21 mouse cellular contexts compared by ENCODE assay signal in the genomic region with DNA sequence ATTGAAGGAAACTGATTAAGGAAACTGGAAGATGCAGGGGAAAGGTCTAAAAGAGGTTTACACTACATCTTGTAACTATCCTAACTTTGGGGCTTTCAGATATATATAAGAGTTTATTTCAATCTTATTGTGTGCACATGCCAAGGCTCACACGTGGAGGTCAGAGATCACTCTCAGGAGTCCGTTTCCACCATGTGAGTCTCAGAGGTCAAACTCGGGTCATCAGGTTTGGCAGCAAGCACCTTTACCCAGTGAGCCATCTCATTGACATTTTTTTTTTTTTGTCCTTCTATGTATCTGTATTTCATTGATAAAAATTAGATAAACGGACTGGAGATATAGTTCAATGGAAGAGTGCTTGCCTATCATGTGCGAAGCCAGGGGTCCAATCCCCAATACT.
"Had no signal": no experiment of that assay in that cellular context is flagged by ENCODE, and none has a peak within 500 bp of the region (broad histone marks: within the 10 kb centered on the region; RNA-seq: fewer than 3 reads in every experiment).

No protein-coding gene starts in this region.

- DNase-seq: layer of hippocampus, adult 9-11 months; liver; liver, postnatal 0 days; lung, embryonic 14.5 days; right cerebral cortex, adult 18-20 months; right cerebral cortex, postnatal 14 days; right cerebral cortex, postnatal 4 days; thymus, postnatal 25 days had no signal

- H3K4me2 ChIP-seq: limb, embryonic 13.5 days; lung, embryonic 14.5 days; midbrain, embryonic 12.5 days; midbrain, embryonic 15.5 days; neural tube, embryonic 12.5 days; neural tube, embryonic 15.5 days had no signal

- ATAC-seq: hindbrain, postnatal 0 days; inflammation-experienced regulatory T-cells, adult 6 months; intestine, embryonic 16.5 days; liver, postnatal 0 days; lung, postnatal 0 days; midbrain, embryonic 15.5 days had no signal

- H3K4me3 ChIP-seq: layer of hippocampus, adult 2 months; limb, embryonic 10.5 days; limb, embryonic 13.5 days; midbrain, embryonic 12.5 days; midbrain, embryonic 15.5 days; neural tube, embryonic 12.5 days; neural tube, embryonic 15.5 days had no signal

- H3K27me3 ChIP-seq: limb, embryonic 13.5 days; midbrain, embryonic 15.5 days; neural tube, embryonic 12.5 days; neural tube, embryonic 15.5 days had no signal

- H3K9me3 ChIP-seq: limb, embryonic 10.5 days; limb, embryonic 13.5 days; midbrain, embryonic 12.5 days; midbrain, embryonic 15.5 days; neural tube, embryonic 12.5 days; neural tube, embryonic 15.5 days had no signal

- H3K36me3 ChIP-seq: limb, embryonic 10.5 days; limb, embryonic 13.5 days; midbrain, embryonic 12.5 days; midbrain, embryonic 15.5 days; neural tube, embryonic 12.5 days; neural tube, embryonic 15.5 days had no signal

- H3K27ac ChIP-seq: hindbrain, postnatal 0 days; layer of hippocampus, adult 2 months; limb, embryonic 10.5 days; limb, embryonic 13.5 days; liver, embryonic 14.5 days; macrophage; midbrain, embryonic 12.5 days; midbrain, embryonic 15.5 days; neural tube, embryonic 12.5 days; neural tube, embryonic 15.5 days had no signal

- H3K9ac ChIP-seq: limb, embryonic 13.5 days; liver, embryonic 14.5 days; liver, postnatal 0 days; lung, embryonic 14.5 days; midbrain, embryonic 12.5 days; midbrain, embryonic 15.5 days; neural tube, embryonic 12.5 days; neural tube, embryonic 15.5 days had no signal
